Mouse (Mus musculus) stomach, adult 2 months (tissue): ENCODE measurements around the gene Olfr960. TPM values are rescaled to one million over a fixed set of nuclear protein-coding genes. Genes with fewer than 3 reads are reported as not detected.

ENCODE experiments used
- polyA plus RNA-seq: library from polyadenylated mRNA; depleted of rRNA; stranded (reverse); fragments of >200 nt; gene quantifications from 2 replicates; pipeline ENCODE4 v1.2.3, GENCODE M21; 2012; rRNA removed

The Olfr960 gene
- not detected in 2 replicates for polyA plus RNA-seq

DNA sequence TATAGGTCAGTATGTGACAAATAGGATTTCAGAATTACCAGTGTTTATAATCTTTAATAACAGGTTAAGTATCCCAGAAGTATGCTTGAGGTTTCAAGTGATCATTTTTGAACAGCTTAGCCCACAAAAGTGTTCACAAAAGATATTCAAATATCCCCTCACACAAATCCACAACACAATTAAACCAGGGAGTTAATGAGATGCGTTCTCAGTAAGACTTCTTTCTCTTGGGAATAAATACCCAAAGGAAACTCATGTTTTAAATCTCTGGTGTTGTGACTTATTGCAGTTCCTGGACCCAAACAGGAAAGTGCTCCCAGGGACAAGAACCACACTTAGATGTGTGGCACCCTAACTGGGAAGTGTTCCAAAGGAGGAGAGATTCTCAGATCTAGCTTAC is at the start of gene Olfr960:
TSS of gene Olfr960 (plus strand) at position 301 of the 400 bp plus-strand sequence.

DNA sequence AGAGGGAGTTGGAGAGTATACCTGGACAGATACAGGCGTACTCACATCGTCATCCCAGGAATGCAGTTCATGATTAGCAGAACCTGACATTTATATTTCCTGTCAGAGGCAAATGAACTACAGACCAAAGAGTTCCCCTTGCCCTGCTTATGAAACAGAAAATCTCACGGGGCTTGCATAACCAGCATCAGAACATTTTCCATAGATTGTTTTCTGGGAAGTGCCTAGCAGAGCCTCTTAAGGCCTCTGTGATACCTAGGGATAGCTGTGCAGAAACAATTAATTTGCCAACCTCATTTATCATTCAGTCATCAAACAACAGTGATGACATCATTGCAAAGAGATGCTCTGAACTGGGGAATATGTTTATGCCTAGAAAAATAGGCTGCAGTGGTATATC is 45.7 kb upstream of the Olfr960 start, which contains the start of gene Olfr959:
TSS of gene Olfr959 (minus strand) at position 101 of the 400 bp plus-strand sequence.

DNA sequence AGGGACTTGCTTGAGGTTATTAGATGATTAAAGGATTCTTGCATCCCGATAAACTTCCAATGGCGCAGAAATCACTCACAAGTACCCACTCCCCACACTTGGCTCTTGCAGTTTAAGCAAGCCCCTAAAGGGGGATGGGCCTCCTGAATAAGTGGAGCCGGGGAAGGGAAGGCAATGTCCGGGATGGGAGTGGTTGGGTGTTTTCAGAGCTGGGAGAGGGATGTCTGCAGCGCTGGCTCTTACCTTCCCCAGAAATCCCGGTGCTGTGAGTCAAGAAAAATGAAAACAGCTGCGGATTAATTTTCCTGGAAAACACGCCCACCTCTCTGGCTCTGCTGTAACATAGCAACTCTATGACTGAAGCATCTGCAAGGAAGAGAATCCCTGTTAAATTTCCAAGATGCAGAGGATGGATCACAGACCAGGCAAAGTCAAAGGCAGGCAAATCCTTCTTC is 17.1 kb upstream of the Olfr960 start, which contains the start of gene AW551984:
TSS of gene AW551984 (minus strand) at position 405 of the 455 bp plus-strand sequence.

DNA sequence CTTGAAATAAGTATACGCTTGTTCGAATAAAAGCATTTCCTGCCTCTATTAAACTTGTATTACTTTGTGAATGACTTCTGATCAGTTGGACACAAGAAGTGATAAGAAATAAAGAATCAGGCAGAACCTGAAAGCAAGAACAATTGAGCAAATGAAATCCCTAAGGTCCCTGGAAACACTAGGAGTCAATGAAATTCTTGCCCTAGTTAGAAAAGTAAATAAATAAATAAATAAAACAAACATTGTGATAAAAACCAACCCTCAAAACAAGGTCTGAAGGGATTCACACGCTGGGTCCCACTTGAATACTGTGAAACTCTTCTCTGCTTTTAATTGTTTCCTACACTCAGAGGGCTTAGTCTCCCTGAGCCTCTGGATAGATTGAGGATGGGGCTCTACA is 10.8 kb upstream of the Olfr960 start, which contains the start of gene Olfr148:
TSS of gene Olfr148 (plus strand) at position 301 of the 400 bp plus-strand sequence.

DNA sequence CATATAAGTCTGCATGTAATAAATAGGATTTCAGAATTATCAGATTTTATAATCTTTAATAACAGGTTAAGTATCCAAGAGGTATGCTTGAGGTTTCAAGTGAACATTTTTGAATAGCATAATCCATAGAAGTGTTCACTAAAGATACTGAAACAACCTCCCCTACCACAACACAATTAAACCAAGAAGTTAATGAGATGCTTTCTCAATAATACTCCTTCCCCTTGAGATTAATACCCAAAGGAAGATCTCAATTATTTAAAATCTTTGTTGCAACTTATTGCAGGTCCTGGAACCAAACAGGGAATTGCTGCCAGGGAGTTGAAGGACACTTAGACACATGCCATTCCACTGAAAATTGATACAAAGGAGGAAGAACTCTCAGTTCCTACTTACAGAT is 23.6 kb downstream of the Olfr960 start, which contains the start of gene Olfr961:
TSS of gene Olfr961 (plus strand) at position 301 of the 400 bp plus-strand sequence.

DNA sequence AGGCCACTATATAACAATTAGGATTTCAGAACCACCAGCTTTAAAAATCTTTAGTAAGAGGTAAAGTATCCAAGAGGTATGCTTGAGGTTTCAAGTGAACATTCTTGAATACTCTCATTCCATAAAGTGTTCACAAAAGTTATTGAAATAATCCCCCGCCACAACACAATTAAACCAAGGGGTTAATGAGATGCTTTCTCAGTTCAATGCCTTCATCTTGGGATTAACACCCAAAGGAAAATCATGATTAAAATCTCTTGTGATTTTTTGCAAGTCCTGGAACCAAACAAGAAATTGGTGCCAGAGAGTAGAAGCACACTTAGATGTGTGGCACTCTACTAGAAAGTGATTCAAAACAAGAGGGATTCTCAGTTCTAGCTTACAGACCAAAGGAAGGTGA is 45.7 kb downstream of the Olfr960 start, which contains the start of gene Olfr963:
TSS of gene Olfr963 (plus strand) at position 301 of the 400 bp plus-strand sequence.

Other genes with a start within 250 kb of the Olfr960 start
- not detected in 2 replicates for gene Olfr951, start 234.0 kb upstream of the Olfr960 start, polyA plus RNA-seq
- not detected in 2 replicates for gene Olfr952, start 194.2 kb upstream of the Olfr960 start, polyA plus RNA-seq
- gene Olfr954, start 164.7 kb upstream of the Olfr960 start, polyA plus RNA-seq, result not detected in 2 replicates
- gene Olfr955, start 149.4 kb upstream of the Olfr960 start, polyA plus RNA-seq, result not detected in 2 replicates
- gene Olfr44, start 127.4 kb upstream of the Olfr960 start, polyA plus RNA-seq, result not detected in 2 replicates
- not detected in 2 replicates for gene Olfr957, start 105.6 kb upstream of the Olfr960 start, polyA plus RNA-seq
- gene Olfr958, start 67.3 kb upstream of the Olfr960 start, polyA plus RNA-seq, result not detected in 2 replicates
- gene Olfr959, start 45.8 kb upstream of the Olfr960 start, polyA plus RNA-seq, result not detected in 2 replicates
- gene AW551984, start 17.0 kb upstream of the Olfr960 start, polyA plus RNA-seq, result 0.84 and 3.4 TPM in 2 replicates
- not detected in 2 replicates for gene Olfr148, start 10.7 kb upstream of the Olfr960 start, polyA plus RNA-seq
- gene Olfr961, start 23.7 kb downstream of the Olfr960 start, polyA plus RNA-seq, result not detected in 2 replicates
- gene Olfr963, start 45.8 kb downstream of the Olfr960 start, polyA plus RNA-seq, result not detected in 2 replicates
- gene Olfr149, start 85.7 kb downstream of the Olfr960 start, polyA plus RNA-seq, result not detected in 2 replicates
- not detected in 2 replicates for gene Olfr965, start 90.0 kb downstream of the Olfr960 start, polyA plus RNA-seq
- gene Olfr150, start 109.6 kb downstream of the Olfr960 start, polyA plus RNA-seq, result not detected in 2 replicates
- not detected in 2 replicates for gene Olfr967, start 124.9 kb downstream of the Olfr960 start, polyA plus RNA-seq
- not detected in 2 replicates for gene Olfr968, start 161.9 kb downstream of the Olfr960 start, polyA plus RNA-seq
- not detected in 2 replicates for gene Olfr969, start 169.6 kb downstream of the Olfr960 start, polyA plus RNA-seq
- not detected in 2 replicates for gene Olfr970, start 187.5 kb downstream of the Olfr960 start, polyA plus RNA-seq
- gene Olfr971, start 215.5 kb downstream of the Olfr960 start, polyA plus RNA-seq, result not detected in 2 replicates
- gene Olfr972, start 245.0 kb downstream of the Olfr960 start, polyA plus RNA-seq, result not detected in 2 replicates